Mouse (Mus musculus): ENCODE results near the gene Josd2.
A peak's percentile ranks its signal among the peaks of the same experiment; 100 is the strongest.

Gene Josd2

GRCm38 (mm10) chr7:44467811-44468411 is at the start of gene Josd2:
Gene Josd2 (plus strand): TSS chr7:44467980.
- peak; percentile 88 to 94 for DNase-seq (ENCODE audit: low spot score in 2 of 2)

- no peak for DNase-seq (ENCODE audit: low spot score in 2 of 2)
Measured at GRCm38 (mm10) chr7:44427666-44428065, 40.1 kb upstream of the Josd2 start.

GRCm38 (mm10) chr7:44428171-44428950 is 39.4 kb upstream of the Josd2 start:
- DNase-seq (ENCODE audit: low spot score in 2 of 2), result no peak

GRCm38 (mm10) chr7:44428968-44429521 is 38.7 kb upstream of the Josd2 start, which contains the start of gene Lrrc4b:
Gene Lrrc4b (plus strand): TSS chr7:44429018.
- peak; percentile 44 to 64 for DNase-seq (ENCODE audit: low spot score in 2 of 2)

GRCm38 (mm10) chr7:44429534-44430488 is 38.0 kb upstream of the Josd2 start:
- DNase-seq (ENCODE audit: low spot score in 2 of 2), result peak in 1 of 2 experiments; percentile 34

GRCm38 (mm10) chr7:44432550-44432949 is 35.2 kb upstream of the Josd2 start:
- no peak for DNase-seq (ENCODE audit: low spot score in 2 of 2)

GRCm38 (mm10) chr7:44433371-44433770 is 34.4 kb upstream of the Josd2 start:
- DNase-seq (ENCODE audit: low spot score in 2 of 2), result no peak

GRCm38 (mm10) chr7:44434089-44434488 is 33.7 kb upstream of the Josd2 start:
- DNase-seq (ENCODE audit: low spot score in 2 of 2), result no peak

- no peak for DNase-seq (ENCODE audit: low spot score in 2 of 2)
Measured at GRCm38 (mm10) chr7:44435796-44436195, 32.0 kb upstream of the Josd2 start.

- DNase-seq (ENCODE audit: low spot score in 2 of 2), result no peak
Measured at GRCm38 (mm10) chr7:44436267-44436666, 31.5 kb upstream of the Josd2 start.

- DNase-seq (ENCODE audit: low spot score in 2 of 2), result no peak
Measured at GRCm38 (mm10) chr7:44437188-44437587, 30.6 kb upstream of the Josd2 start.

GRCm38 (mm10) chr7:44437933-44438332 is 29.8 kb upstream of the Josd2 start:
- DNase-seq (ENCODE audit: low spot score in 2 of 2), result no peak

GRCm38 (mm10) chr7:44439696-44440095 is 28.1 kb upstream of the Josd2 start:
- DNase-seq (ENCODE audit: low spot score in 2 of 2), result no peak

GRCm38 (mm10) chr7:44440479-44440878 is 27.3 kb upstream of the Josd2 start:
- no peak for DNase-seq (ENCODE audit: low spot score in 2 of 2)

- DNase-seq (ENCODE audit: low spot score in 2 of 2), result no peak
Measured at GRCm38 (mm10) chr7:44441180-44441579, 26.6 kb upstream of the Josd2 start.

GRCm38 (mm10) chr7:44441648-44442109 is 26.1 kb upstream of the Josd2 start:
- peak in 1 of 2 experiments; percentile 50 for DNase-seq (ENCODE audit: low spot score in 2 of 2)

- DNase-seq (ENCODE audit: low spot score in 2 of 2), result peak in 1 of 2 experiments; percentile 24
Measured at GRCm38 (mm10) chr7:44442407-44442821, 25.4 kb upstream of the Josd2 start.

GRCm38 (mm10) chr7:44443268-44444173 is 24.3 kb upstream of the Josd2 start:
- DNase-seq (ENCODE audit: low spot score in 2 of 2), result peak in 1 of 2 experiments; percentile 20

GRCm38 (mm10) chr7:44444886-44445527 is 22.8 kb upstream of the Josd2 start:
- no peak for DNase-seq (ENCODE audit: low spot score in 2 of 2)

GRCm38 (mm10) chr7:44445528-44445923 is 22.3 kb upstream of the Josd2 start:
- DNase-seq (ENCODE audit: low spot score in 2 of 2), result no peak
